Mouse (Mus musculus) forebrain, embryonic 10.5 days (tissue): ENCODE measurements at regions not wholly inside any gene's neighbourhood (a gene's known extent, or its start where the extent isn't known, plus 50 kb on each side); places are given as distances from the start of the nearest gene placed in this dataset.

Source experiments
- DNase-seq: peaks from one replicate; pipeline ENCODE4 v3.0.0-alpha.2; 2017; ENCODE audit warnings: low spot score; ENCODE audit errors: extremely low spot score
- H3K27ac ChIP-seq: fragments of 300-500 bp; sonication (generic); 2 replicates; pipeline ENCODE4 v1.5.1; 2016; ENCODE audit warnings: mild to moderate bottlenecking
- H3K27me3 ChIP-seq: fragments of 300-500 bp; sonication (generic); 2 replicates; pipeline ENCODE4 v1.6.1; 2016; ENCODE audit warnings: mild to moderate bottlenecking; ENCODE audit not compliant: poor library complexity, severe bottlenecking
- H3K36me3 ChIP-seq: fragments of 300-500 bp; sonication (generic); replicated peaks from 2 replicates; pipeline ENCODE4 v1.6.1; 2016; ENCODE audit warnings: mild to moderate bottlenecking, moderate library complexity
- H3K4me1 ChIP-seq: fragments of 300-500 bp; sonication (generic); 2 replicates; pipeline ENCODE4 v1.6.1; 2016
- H3K4me3 ChIP-seq: fragments of 300-500 bp; sonication (generic); 2 replicates; pipeline ENCODE4 v1.5.1; 2016; ENCODE audit warnings: mild to moderate bottlenecking, moderate library complexity
- H3K9me3 ChIP-seq: fragments of 300-500 bp; sonication (generic); 2 replicates; pipeline ENCODE4 v1.6.1; 2016; ENCODE audit warnings: mild to moderate bottlenecking, moderate library complexity
- whole genome bisulfite sequencing: fragments of 180-500 bp; shearing (Covaris S2); methylation state at CpG from one replicate; pipeline ENCODE4 v1.1.7; 2016; 5-methylcytosine and 5-hydroxymethylcytosine counted together

- Histone ChIP-seq H3K4me1 (no peaks in the 10 kb centered on the region), H3K36me3 (no peaks in the 10 kb centered on the region), H3K9me3 (no peaks in the 10 kb centered on the region), H3K4me3 (no peak overlapping the region), H3K27me3 (no peaks in the 10 kb centered on the region), H3K27ac (no peak overlapping the region)
- no peak for DNase-seq
- 68% methylated on average over 4 of the region's 4 CpGs for whole genome bisulfite sequencing
These were observed 76.4 kb upstream of the Cep85l start for GRCm38 (mm10) chr10:53456027-53456713.

- Histone ChIP-seq H3K4me1 (0 out of 2 replicates have a peak, but pooled peaks cover 4% of the 10 kb centered on the region), H3K27ac (no peak overlapping the region), H3K9me3 (no peaks in the 10 kb centered on the region), H3K27me3 (no peaks in the 10 kb centered on the region), H3K36me3 (no peaks in the 10 kb centered on the region), H3K4me3 (no peak overlapping the region)
- WGBS: 64% methylated on average over 3 of the region's 3 CpGs
- no peak for DNase-seq
These were observed 65.0 kb upstream of the Cep85l start for GRCm38 (mm10) chr10:53444789-53445188.

DNA sequence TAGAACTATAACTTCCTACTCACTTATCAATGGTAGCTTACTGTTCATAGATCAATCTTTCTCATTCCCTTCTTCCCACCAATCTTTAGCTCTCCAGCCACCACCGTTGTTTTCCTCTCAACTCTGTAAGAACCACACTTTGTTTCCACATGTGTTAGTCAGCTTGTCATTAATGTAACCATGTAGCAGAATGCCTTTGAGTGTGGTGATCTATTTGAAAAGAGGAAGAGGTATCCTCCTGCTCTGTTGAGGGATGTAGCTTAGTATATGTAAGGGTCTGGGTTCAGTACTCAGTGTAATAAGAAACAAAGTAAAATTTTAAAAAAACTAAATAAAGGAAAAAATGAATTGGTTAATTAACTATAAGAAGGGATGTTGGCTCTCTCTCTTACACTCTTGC, 63.7 kb upstream of the Cep85l start:
- Histone ChIP-seq H3K4me1 (0 out of 2 replicates have a peak, but pooled peaks cover 4% of the 10 kb centered on the region), H3K4me3 (no peak overlapping the region), H3K9me3 (no peaks in the 10 kb centered on the region), H3K27me3 (no peaks in the 10 kb centered on the region), H3K36me3 (no peaks in the 10 kb centered on the region), H3K27ac (no peak overlapping the region)
- DNase-seq: no peak
- WGBS: 98% methylated on average over 1 of the region's 1 CpGs

GRCm38 (mm10) chr10:53442912-53443311, 63.2 kb upstream of the Cep85l start:
- Histone ChIP-seq H3K9me3 (no peaks in the 10 kb centered on the region), H3K4me1 (0 out of 2 replicates have a peak, but pooled peaks cover 4% of the 10 kb centered on the region), H3K4me3 (no peak overlapping the region), H3K27me3 (no peaks in the 10 kb centered on the region), H3K36me3 (no peaks in the 10 kb centered on the region), H3K27ac (no peak overlapping the region)
- DNase-seq: no peak
- 98% methylated on average over 14 of the region's 14 CpGs for WGBS

GRCm38 (mm10) chr10:53440251-53440650, 60.5 kb upstream of the Cep85l start:
- H3K27ac ChIP-seq: no peak overlapping the region
- no peaks in the 10 kb centered on the region for H3K36me3 ChIP-seq
- peaks cover 15% of the 10 kb centered on the region for H3K4me1 ChIP-seq
- WGBS: 84% methylated on average over 1 of the region's 1 CpGs
- no peaks in the 10 kb centered on the region for H3K9me3 ChIP-seq
- no peaks in the 10 kb centered on the region for H3K27me3 ChIP-seq
- no peak overlapping the region for H3K4me3 ChIP-seq
- no peak for DNase-seq

- no peaks in the 10 kb centered on the region for H3K9me3 ChIP-seq
- peaks cover 22% of the 10 kb centered on the region for H3K4me1 ChIP-seq
- no peak for DNase-seq
- H3K36me3 ChIP-seq: no peaks in the 10 kb centered on the region
- no peaks in the 10 kb centered on the region for H3K27me3 ChIP-seq
- 90% methylated on average over 4 of the region's 4 CpGs for WGBS
- no peak overlapping the region for H3K4me3 ChIP-seq
- H3K27ac ChIP-seq: no peak overlapping the region
These were observed 58.6 kb upstream of the Cep85l start for GRCm38 (mm10) chr10:53438388-53438787.

DNA sequence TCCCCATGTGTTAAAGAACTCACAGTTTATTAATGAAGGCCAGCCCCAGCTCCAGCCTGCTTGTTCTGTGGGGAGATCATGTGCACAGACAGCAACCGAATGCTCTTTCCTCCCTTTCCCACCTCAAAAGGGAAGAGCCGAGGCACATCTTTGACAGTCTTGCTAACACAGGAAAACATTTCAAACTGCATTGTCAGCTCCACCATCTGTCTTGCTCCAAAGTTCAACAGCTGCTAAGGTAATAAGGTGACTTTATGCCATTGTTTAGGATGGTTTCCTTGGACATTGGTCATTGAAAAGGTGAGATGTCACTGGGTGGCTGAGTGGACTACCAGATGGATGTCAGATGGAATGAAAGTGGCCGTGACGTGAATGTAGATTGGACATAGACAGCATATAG, 58.0 kb upstream of the Cep85l start:
- Histone ChIP-seq H3K4me1 (peaks cover 22% of the 10 kb centered on the region), H3K27me3 (no peaks in the 10 kb centered on the region), H3K9me3 (no peaks in the 10 kb centered on the region), H3K36me3 (no peaks in the 10 kb centered on the region), H3K27ac (no peak overlapping the region), H3K4me3 (no peak overlapping the region)
- 91% methylated on average over 4 of the region's 4 CpGs for WGBS
- no peak for DNase-seq

DNA sequence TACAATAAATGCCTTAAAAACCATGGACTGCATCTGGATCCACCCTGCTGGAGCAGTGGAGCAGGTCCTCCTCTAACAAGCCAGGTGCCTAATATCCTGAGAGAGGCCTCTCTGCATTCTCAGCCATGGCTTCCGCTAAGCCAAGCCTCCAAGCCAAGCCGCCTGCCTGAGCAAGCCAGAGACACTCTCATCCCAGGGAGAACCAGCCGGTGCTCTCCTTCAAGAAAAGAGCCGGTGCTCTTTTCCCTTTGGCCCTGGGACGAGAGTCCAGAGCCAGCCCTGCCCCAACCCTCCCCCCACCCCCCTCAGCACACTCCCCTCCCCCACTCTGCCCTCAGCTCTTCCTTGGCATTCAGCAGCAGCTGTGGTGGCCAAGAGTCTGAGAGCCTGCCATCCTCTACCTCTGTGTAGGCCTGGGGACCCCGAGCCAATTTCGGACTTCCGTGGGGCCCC, 56.3 kb upstream of the Cep85l start:
- DNase-seq: no peak
- no peaks in the 10 kb centered on the region for H3K36me3 ChIP-seq
- H3K9me3 ChIP-seq: no peaks in the 10 kb centered on the region
- H3K4me1 ChIP-seq: peaks cover 22% of the 10 kb centered on the region
- WGBS: 68% methylated on average over 8 of the region's 8 CpGs
- no peaks in the 10 kb centered on the region for H3K27me3 ChIP-seq
- H3K27ac ChIP-seq: peak overlapping the region; percentile 0; the same call in 1 of the 2 replicates
- no peak overlapping the region for H3K4me3 ChIP-seq

DNA sequence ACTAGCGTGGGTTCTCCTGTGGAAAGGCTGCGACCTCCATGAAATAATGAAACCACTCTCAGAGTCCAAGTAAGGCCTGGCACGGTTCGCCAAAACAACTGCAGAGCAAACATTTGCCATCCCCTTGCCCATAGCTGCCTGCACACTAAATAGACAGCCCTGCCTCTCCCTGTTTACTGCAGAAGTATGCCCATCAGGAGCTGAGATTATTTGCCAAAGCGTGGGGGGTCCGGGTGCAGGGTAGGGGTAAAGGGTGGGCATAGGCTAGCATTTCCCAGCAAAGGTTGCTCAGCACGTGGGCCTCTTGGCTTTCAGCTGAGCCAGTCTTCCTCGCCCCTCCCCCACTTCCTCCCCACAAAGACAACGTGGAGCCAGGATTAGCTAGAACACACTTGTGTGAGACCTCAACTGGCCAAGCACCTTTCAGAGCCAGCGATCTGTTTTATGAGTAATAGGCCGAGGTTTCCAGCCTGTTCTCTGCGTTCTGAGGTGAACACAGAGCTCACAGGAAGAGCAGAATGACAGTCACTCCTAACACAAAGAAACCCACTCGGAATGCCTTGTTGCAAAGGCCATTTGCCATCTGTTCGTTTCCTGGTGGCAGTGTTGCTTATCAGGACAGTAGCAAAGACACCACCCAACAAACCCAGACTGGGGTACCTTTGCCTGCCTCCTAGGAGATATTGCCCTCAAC, 55.6 kb upstream of the Cep85l start:
- 68% methylated on average over 14 of the region's 14 CpGs for WGBS
- DNase-seq: peak; percentile 27
- Histone ChIP-seq H3K27ac (peak overlapping the region; percentile 79), H3K4me3 (no peak overlapping the region), H3K27me3 (no peaks in the 10 kb centered on the region), H3K9me3 (no peaks in the 10 kb centered on the region), H3K36me3 (no peaks in the 10 kb centered on the region), H3K4me1 (peaks cover 25% of the 10 kb centered on the region)

GRCm38 (mm10) chr10:53434376-53435171, 54.8 kb upstream of the Cep85l start:
- Histone ChIP-seq H3K36me3 (no peaks in the 10 kb centered on the region), H3K4me1 (peaks cover 33% of the 10 kb centered on the region), H3K4me3 (no peak overlapping the region), H3K27me3 (no peaks in the 10 kb centered on the region), H3K27ac (peak overlapping the region; percentile 79), H3K9me3 (no peaks in the 10 kb centered on the region)
- DNase-seq: no peak
- WGBS: 79% methylated on average over 13 of the region's 13 CpGs

DNA sequence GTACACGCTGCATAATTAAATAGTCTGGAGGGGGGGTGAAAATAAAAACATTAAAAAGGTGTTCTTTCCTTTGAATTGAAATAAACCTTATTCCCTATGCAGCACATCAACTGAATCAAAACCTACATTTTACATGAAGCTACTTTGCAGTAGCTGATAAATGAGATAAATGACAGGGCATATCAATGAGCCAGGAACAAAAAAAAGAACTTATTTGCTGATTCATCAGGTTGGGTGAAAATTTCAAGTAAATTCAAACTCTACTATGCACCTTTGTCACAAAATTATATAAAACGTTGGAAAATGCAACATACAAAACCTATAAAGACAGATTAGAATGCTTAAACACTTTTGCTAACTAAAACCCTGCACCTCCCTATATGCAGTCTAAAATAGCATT, 53.0 kb upstream of the Cep85l start:
- Histone ChIP-seq H3K4me3 (no peak overlapping the region), H3K27me3 (no peaks in the 10 kb centered on the region), H3K27ac (no peak overlapping the region), H3K4me1 (peaks cover 43% of the 10 kb centered on the region), H3K9me3 (no peaks in the 10 kb centered on the region), H3K36me3 (no peaks in the 10 kb centered on the region)
- WGBS: 88% methylated on average over 2 of the region's 2 CpGs
- DNase-seq: no peak

- WGBS: 46% methylated on average over 7 of the region's 7 CpGs
- Histone ChIP-seq H3K4me3 (no peak overlapping the region), H3K9me3 (no peaks in the 10 kb centered on the region), H3K27me3 (no peaks in the 10 kb centered on the region), H3K36me3 (no peaks in the 10 kb centered on the region), H3K27ac (no peak overlapping the region), H3K4me1 (peaks cover 27% of the 10 kb centered on the region)
- DNase-seq: peak; percentile 30
These were observed 50.0 kb upstream of the Cep85l start for GRCm38 (mm10) chr10:53429539-53430344.
